Mouse (Mus musculus) skeletal muscle tissue, adult 2 months (tissue): ENCODE data around the gene Aqp8.
A peak's percentile ranks its signal among the peaks of the same experiment; 100 is the strongest.

Source experiments
- DNase-seq: peaks from one replicate; pipeline ENCODE4 v3.0.0-alpha.2; 2012; ENCODE audit warnings: low read depth, low spot score

The Aqp8 gene

GRCm38 (mm10) chr7:123462070-123462501 lies at the start of gene Aqp8:
TSS of gene Aqp8 (plus strand) at chr7:123462291.
- peak; percentile 13 for DNase-seq

- DNase-seq: no peak
Measured at GRCm38 (mm10) chr7:123416803-123417202, 45.3 kb upstream of the Aqp8 start.

- no peak for DNase-seq
Measured at GRCm38 (mm10) chr7:123417661-123418060, 44.4 kb upstream of the Aqp8 start.

GRCm38 (mm10) chr7:123419984-123420383 lies 42.1 kb upstream of the Aqp8 start:
- no peak for DNase-seq

- no peak for DNase-seq
Measured at GRCm38 (mm10) chr7:123421958-123422357, 40.1 kb upstream of the Aqp8 start.

GRCm38 (mm10) chr7:123424281-123424680 lies 37.8 kb upstream of the Aqp8 start:
- DNase-seq: no peak

GRCm38 (mm10) chr7:123425134-123425757 lies 36.8 kb upstream of the Aqp8 start:
- no peak for DNase-seq

- peak; percentile 30 for DNase-seq
Measured at GRCm38 (mm10) chr7:123429624-123430410, 32.3 kb upstream of the Aqp8 start.

- DNase-seq: no peak
Measured at GRCm38 (mm10) chr7:123430411-123430705, 31.7 kb upstream of the Aqp8 start.

- no peak for DNase-seq
Measured at GRCm38 (mm10) chr7:123431206-123431605, 30.9 kb upstream of the Aqp8 start.

- DNase-seq: no peak
Measured at GRCm38 (mm10) chr7:123442079-123442478, 20.0 kb upstream of the Aqp8 start.

- DNase-seq: no peak
Measured at GRCm38 (mm10) chr7:123448794-123449193, 13.3 kb upstream of the Aqp8 start.

- no peak for DNase-seq
Measured at GRCm38 (mm10) chr7:123449676-123450075, 12.4 kb upstream of the Aqp8 start.

GRCm38 (mm10) chr7:123450515-123450914 lies 11.6 kb upstream of the Aqp8 start:
- no peak for DNase-seq

- DNase-seq: no peak
Measured at GRCm38 (mm10) chr7:123452551-123452950, 9.5 kb upstream of the Aqp8 start.

- DNase-seq: peak; percentile 43
Measured at GRCm38 (mm10) chr7:123453066-123453465, 9.0 kb upstream of the Aqp8 start.

GRCm38 (mm10) chr7:123455088-123455487 lies 7.0 kb upstream of the Aqp8 start:
- no peak for DNase-seq

GRCm38 (mm10) chr7:123458309-123458708 lies 3.8 kb upstream of the Aqp8 start:
- DNase-seq: no peak

- DNase-seq: no peak
Measured at GRCm38 (mm10) chr7:123459247-123459646, 2.8 kb upstream of the Aqp8 start.

- no peak for DNase-seq
Measured at GRCm38 (mm10) chr7:123461316-123461715, 775 bp upstream of the Aqp8 start.

- DNase-seq: no peak
Measured at GRCm38 (mm10) chr7:123463569-123463968, 1.5 kb downstream of the Aqp8 start.

- DNase-seq: peak; percentile 61
Measured at GRCm38 (mm10) chr7:123465692-123466387, 3.7 kb downstream of the Aqp8 start.

GRCm38 (mm10) chr7:123467961-123468360 lies 5.9 kb downstream of the Aqp8 start:
- DNase-seq: no peak
